Mouse (Mus musculus): Measurements from ENCODE around the gene Pyroxd2. TPM values are rescaled to one million over a fixed set of nuclear protein-coding genes. Genes with fewer than 3 reads are reported as not detected.
"Not testable (repeated sequence)": the region's sequence is repeated elsewhere in the genome, so short reads cannot be mapped to it uniquely, and the experiment has no call there.

The Pyroxd2 gene
- 1.5 and 1.8 TPM in 2 replicates for polyA plus RNA-seq (2015; fragmentation: Nextera tagmentation; extraction: Ambion mirVana)

DNA sequence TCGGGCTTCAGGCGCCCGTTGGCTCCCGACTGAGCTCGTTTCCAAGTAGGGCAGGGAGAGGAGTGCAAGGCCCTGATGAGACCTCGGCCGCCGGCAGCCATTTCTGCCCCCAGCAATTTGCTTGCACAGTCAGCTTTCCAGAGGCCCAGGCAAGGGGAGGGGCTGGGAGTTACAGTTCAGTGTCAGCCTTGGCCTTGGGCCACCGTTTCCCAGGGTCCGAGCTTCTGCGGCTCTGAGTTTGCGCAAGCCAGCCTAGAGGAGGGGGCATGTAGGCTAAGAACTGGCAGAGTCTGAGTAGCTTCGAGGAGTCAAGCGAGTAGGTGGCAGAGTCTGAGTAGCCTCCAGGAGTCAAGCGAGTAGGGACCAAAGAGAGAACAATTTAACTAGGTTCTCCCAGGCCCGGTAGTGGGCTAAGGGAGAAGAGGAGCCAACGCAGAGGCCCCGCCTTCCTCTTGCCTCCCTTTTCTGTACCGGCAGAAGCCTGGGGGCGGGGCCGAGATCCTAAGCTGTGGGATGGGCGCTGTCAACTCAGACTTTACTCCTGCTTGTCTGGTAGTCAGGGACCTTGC lies at the start of gene Pyroxd2:
Gene Pyroxd2 (minus strand): TSS at position 413 of the 569 bp plus-strand sequence.
- peak; percentile 84 for ATAC-seq (ENCODE audit: low read depth)
- H3K36me3 ChIP-seq: no peaks in the 10 kb centered on the region
- H3K4me2 ChIP-seq: peak within 1 kb of the TSS; percentile 73
- H3K4me3 ChIP-seq (replicated peaks): peak within 1 kb of the TSS; percentile 52
- H3K27ac ChIP-seq: peak within 1 kb of the TSS; percentile 77
- peak; percentile 79 for DNase-seq
- H3K27me3 ChIP-seq: no peaks in the 10 kb centered on the region
- peaks cover 51% of the 10 kb centered on the region for H3K4me1 ChIP-seq (replicated peaks)
- H3K9me3 ChIP-seq (replicated peaks): no peaks in the 10 kb centered on the region
- WGBS (ENCODE audit: insufficient replicate concordance): 6% methylated on average over 22 of the region's 22 CpGs
- H3K9ac ChIP-seq: peak within 1 kb of the TSS; percentile 71

DNA sequence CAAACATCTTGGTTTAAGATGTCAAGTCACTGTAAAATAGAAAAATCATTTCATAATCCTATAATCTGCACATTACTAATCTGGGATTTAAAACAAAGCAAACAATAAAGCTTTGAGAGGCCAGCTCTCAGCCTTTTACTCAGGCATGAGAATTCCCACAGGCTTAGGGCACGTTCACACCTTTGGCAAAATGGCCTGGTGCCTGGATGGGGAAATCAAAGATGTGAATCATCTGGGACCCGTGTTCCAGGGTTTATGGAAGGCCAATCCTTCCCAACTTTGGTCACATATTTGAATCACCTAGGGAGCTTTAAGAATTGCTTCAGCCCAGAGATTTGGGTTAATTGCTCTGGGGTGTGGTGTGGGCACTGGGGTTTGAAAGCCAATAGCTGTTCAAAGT lies 45.3 kb upstream of the Pyroxd2 start:
- H3K9me3 ChIP-seq (replicated peaks): no peaks in the 10 kb centered on the region
- no peak overlapping the region for H3K4me3 ChIP-seq (replicated peaks)
- no peak for ATAC-seq (ENCODE audit: low read depth)
- H3K4me1 ChIP-seq (replicated peaks): peaks cover 4% of the 10 kb centered on the region
- peaks cover 22% of the 10 kb centered on the region for H3K27me3 ChIP-seq
- H3K9ac ChIP-seq: no peak overlapping the region
- 50% methylated on average over 2 of the region's 2 CpGs for WGBS (ENCODE audit: insufficient replicate concordance)
- no peak overlapping the region for H3K4me2 ChIP-seq
- no peak overlapping the region for H3K27ac ChIP-seq
- no peak for DNase-seq
- H3K36me3 ChIP-seq: no peaks in the 10 kb centered on the region

DNA sequence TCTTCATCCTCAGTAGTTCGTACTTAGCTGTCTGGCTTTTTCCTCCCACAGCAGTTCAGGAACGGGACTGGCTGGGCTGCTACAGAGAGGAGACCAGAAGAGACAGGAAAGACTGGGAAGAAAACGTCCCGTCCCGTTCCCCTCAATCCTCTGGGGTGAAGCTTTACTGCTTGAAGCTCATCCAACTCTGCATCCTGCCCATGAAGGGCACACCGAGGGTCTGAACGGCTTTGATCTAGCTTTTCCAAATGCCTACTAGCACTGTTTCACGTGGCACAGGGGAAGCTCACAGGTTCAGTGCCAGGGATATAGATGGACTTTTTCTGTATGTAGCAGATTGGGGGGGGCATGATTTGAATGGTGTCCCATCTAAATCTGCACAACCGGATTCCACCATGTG lies 43.2 kb upstream of the Pyroxd2 start:
- Histone ChIP-seq H3K27me3 (peaks cover 25% of the 10 kb centered on the region), H3K4me1 (replicated peaks) (peaks cover 4% of the 10 kb centered on the region), H3K4me3 (replicated peaks) (no peak overlapping the region), H3K27ac (no peak overlapping the region), H3K9ac (no peak overlapping the region), H3K4me2 (peak overlapping the region; percentile 62), H3K36me3 (no peaks in the 10 kb centered on the region), H3K9me3 (replicated peaks) (no peaks in the 10 kb centered on the region)
- ATAC-seq (ENCODE audit: low read depth) (no peak), DNase-seq (no peak)
- WGBS (ENCODE audit: insufficient replicate concordance): 37% methylated on average over 9 of the region's 9 CpGs

DNA sequence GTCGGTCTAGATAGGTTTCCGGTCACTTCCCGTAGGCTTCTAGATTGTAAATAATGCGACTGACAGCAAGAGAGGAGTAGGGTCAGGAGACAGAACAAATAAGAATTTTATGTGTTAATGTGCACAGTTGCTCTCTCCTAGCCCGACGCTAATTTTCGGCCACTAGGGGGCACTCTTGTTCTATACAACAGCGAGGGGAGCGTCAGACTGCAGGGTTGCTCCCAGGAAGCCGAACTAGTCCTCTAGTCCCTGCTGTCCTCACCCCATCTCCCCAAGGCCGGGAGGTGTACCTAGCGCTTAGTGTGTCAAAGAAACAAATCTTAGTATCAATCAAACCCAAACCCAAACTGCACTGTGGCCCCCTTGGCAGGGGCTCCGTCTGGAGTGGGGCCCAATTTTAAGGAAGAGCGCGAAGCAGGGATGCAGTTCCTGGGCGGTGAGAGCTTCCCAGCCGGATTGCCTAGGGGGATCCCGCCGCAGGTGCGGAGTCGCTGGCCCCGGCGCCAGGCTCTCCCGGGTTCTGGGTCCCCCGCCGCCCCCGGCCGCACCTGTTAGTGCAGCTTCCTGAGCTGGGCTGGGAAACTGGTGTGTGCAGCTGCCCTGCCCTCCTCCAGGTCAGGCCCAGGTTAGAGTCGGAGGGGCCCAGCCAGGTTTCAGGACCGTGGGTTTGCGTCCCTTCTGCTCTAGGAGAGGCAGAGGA lies 42.5 kb upstream of the Pyroxd2 start:
- Histone ChIP-seq H3K27me3 (peaks cover 25% of the 10 kb centered on the region), H3K4me1 (replicated peaks) (peaks cover 4% of the 10 kb centered on the region), H3K4me3 (replicated peaks) (peak overlapping the region; percentile 37), H3K27ac (no peak overlapping the region), H3K9ac (peak overlapping the region; percentile 22; the same call in 1 of the 2 replicates), H3K36me3 (no peaks in the 10 kb centered on the region), H3K9me3 (replicated peaks) (no peaks in the 10 kb centered on the region), H3K4me2 (peak overlapping the region; percentile 62)
- ATAC-seq (ENCODE audit: low read depth) (no peak), DNase-seq (peak; percentile 60)
- 1% methylated on average over 31 of the region's 31 CpGs for WGBS (ENCODE audit: insufficient replicate concordance)

DNA sequence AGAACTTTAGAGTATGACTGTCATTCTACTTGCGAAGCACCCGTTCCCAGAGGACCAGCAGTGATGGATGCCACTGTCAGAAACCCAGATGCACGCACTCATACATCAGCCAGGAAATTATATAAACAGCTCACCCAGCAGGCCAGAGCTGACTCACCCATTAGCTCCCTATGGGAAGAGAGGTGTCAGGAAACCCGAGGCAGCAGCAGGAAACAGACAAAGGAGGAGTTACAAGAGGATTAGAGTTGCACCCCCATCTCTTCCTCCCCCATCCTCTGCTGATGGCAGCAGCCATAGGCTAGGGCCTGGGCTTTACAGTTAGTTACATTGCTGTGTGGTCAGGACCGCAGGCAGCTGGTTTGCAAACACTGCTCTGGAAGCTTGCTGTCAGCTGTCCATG lies 35.7 kb upstream of the Pyroxd2 start:
- Histone ChIP-seq H3K9me3 (replicated peaks) (no peaks in the 10 kb centered on the region), H3K4me2 (no peak overlapping the region), H3K4me1 (replicated peaks) (peaks cover 27% of the 10 kb centered on the region), H3K27ac (no peak overlapping the region), H3K36me3 (no peaks in the 10 kb centered on the region), H3K4me3 (replicated peaks) (no peak overlapping the region), H3K9ac (no peak overlapping the region), H3K27me3 (0 out of 2 replicates have a peak, but pooled peaks cover 3% of the 10 kb centered on the region)
- DNase-seq (no peak), ATAC-seq (ENCODE audit: low read depth) (0 out of 2 replicates have a peak, but pooled peaks have one; percentile 29)
- 28% methylated on average over 5 of the region's 5 CpGs for WGBS (ENCODE audit: insufficient replicate concordance)

DNA sequence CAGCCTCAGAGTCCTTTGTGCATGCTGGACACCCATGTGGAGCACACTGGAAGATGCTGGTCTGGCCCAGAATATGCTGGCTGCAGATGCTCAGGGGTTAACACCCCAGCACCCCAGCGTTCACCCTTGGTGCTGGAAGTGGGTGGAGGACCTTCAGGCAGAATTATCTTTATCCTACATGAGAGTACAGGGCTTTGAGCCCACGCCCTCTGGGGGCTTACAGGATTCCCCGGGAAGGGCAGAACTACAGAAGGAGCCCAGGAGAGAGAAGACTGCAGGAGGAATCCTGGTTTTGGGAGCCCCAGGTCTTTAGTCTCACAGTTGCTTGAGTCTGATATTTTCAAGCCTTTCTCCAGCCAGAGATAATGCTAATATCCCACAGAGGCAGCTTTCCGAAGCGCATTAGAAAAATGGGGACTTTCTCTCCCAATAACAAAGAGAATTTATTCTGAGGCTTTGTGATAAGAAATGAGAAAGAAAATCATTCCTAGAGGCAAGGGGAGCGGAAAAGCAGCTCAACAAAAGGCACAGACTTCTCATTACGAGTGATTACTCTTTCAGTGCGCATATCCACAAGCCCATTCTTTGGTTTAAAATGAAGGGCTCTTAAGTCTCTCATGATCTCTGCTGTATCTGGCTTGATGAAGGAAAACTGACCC lies 33.1 kb upstream of the Pyroxd2 start:
- Histone ChIP-seq H3K27ac (no peak overlapping the region), H3K4me1 (replicated peaks) (peaks cover 27% of the 10 kb centered on the region), H3K9ac (no peak overlapping the region), H3K4me3 (replicated peaks) (no peak overlapping the region), H3K4me2 (no peak overlapping the region; the same call in 1 of the 2 replicates), H3K36me3 (no peaks in the 10 kb centered on the region), H3K27me3 (no peaks in the 10 kb centered on the region), H3K9me3 (replicated peaks) (no peaks in the 10 kb centered on the region)
- DNase-seq: no peak
- ATAC-seq (ENCODE audit: low read depth): peak; percentile 54
- 51% methylated on average over 8 of the region's 8 CpGs for WGBS (ENCODE audit: insufficient replicate concordance)

DNA sequence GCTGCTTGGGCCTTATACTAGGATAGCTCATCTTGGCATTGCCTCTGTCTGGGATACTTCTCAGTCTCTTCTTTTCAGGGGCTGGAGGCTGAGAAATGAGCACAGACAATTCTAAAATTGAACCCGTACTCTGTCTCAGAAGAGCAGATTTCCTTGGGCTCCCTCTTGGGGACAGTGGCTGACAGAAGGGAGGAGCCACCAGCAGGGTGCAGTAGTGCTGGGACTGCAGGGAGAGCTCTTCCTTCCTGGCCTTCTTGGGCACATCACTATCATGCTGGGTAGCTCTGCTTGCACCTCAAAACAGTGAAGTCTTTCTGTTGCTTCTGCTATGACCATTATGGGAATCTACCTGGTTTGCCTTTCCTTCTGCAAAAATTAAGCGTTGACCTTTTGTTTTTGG lies 32.6 kb upstream of the Pyroxd2 start:
- no peak for DNase-seq

DNA sequence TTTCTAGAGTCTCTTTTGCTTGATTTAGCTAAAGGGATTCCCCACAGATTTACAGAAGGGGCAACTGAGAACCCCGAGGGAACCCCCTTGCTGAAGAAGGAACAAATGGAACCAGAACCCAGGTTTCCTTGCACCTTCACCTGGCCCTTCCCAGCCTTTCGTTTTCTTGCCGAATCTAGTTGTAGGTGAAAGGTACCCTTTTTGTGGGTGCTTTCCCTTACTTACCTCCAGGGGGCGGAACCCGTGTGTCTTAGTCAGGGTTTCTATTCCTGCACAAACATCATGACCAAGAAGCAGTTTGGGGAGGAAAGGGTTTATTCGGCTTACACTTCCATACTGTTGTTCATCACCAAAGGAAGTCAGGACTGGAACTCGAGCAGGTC lies 27.6 kb upstream of the Pyroxd2 start:
- Histone ChIP-seq H3K4me1 (replicated peaks) (peaks cover 27% of the 10 kb centered on the region), H3K4me2 (peak overlapping the region; percentile 81), H3K9ac (peak overlapping the region; percentile 75), H3K27ac (peak overlapping the region; percentile 70), H3K4me3 (replicated peaks) (peak overlapping the region; percentile 71)
- whole genome bisulfite sequencing (ENCODE audit: insufficient replicate concordance): 40% methylated on average over 7 of the region's 7 CpGs
- not testable (repeated sequence) for H3K9me3 ChIP-seq (replicated peaks); H3K36me3 ChIP-seq; DNase-seq; ATAC-seq (ENCODE audit: low read depth); H3K27me3 ChIP-seq

More for the DNA sequence above, 32.6 kb upstream of the Pyroxd2 start:
- H3K4me1 ChIP-seq (replicated peaks): peaks cover 27% of the 10 kb centered on the region
- H3K4me2 ChIP-seq: no peak overlapping the region
- H3K4me3 ChIP-seq (replicated peaks): no peak overlapping the region
- no peak overlapping the region for H3K9ac ChIP-seq
- no peaks in the 10 kb centered on the region for H3K36me3 ChIP-seq
- no peaks in the 10 kb centered on the region for H3K9me3 ChIP-seq (replicated peaks)
- 18% methylated on average over 2 of the region's 2 CpGs for WGBS (ENCODE audit: insufficient replicate concordance)
- H3K27ac ChIP-seq: no peak overlapping the region
- H3K27me3 ChIP-seq: no peaks in the 10 kb centered on the region
- ATAC-seq (ENCODE audit: low read depth): peak; percentile 64

DNA sequence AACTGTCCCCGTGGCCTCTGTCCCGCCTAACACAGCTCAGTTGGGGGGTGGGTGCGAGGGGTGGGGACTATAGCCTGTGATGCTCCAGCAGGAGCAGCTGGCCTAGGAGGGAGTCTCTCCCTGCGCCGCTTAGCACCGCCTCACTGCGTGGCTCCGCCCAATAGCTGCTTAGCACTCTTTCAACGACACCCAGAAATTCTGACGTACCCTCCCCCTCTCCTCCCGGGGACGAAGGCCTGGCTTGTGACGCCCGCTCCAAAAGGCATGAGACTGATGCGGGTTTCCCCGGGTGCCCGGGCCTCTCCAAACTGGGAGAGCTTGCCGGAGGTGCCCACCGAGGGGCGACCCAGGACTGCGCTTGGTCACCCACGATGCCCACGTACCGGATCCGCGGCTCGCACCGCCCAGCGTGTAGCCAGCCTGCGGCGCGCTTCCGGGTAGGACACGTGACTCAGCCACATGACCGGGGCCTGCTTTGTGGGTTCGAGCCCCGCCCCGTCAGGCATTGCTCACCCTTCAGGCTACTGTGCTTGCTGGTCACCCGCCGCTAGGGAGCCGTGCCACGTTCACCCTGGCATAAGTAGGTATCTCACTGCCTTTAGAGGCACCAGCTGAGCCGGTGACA lies 27.1 kb upstream of the Pyroxd2 start, which contains the start of gene Hps1:
Gene Hps1 (minus strand): TSS at position 448 of the 625 bp plus-strand sequence.
- H3K27me3 ChIP-seq: no peaks in the 10 kb centered on the region
- ATAC-seq (ENCODE audit: low read depth) (peak; percentile 95), DNase-seq (peak; percentile 88)
- peaks cover 22% of the 10 kb centered on the region for H3K4me1 ChIP-seq (replicated peaks)
- peak within 1 kb of the TSS; percentile 81 for H3K4me2 ChIP-seq
- under 1% methylated on average over 43 of the region's 43 CpGs for WGBS (ENCODE audit: insufficient replicate concordance)
- H3K9me3 ChIP-seq (replicated peaks): no peaks in the 10 kb centered on the region
- peak within 1 kb of the TSS; percentile 71 for H3K4me3 ChIP-seq (replicated peaks)
- H3K27ac ChIP-seq: peak within 1 kb of the TSS; percentile 70
- no peaks in the 10 kb centered on the region for H3K36me3 ChIP-seq
- H3K9ac ChIP-seq: peak within 1 kb of the TSS; percentile 75

DNA sequence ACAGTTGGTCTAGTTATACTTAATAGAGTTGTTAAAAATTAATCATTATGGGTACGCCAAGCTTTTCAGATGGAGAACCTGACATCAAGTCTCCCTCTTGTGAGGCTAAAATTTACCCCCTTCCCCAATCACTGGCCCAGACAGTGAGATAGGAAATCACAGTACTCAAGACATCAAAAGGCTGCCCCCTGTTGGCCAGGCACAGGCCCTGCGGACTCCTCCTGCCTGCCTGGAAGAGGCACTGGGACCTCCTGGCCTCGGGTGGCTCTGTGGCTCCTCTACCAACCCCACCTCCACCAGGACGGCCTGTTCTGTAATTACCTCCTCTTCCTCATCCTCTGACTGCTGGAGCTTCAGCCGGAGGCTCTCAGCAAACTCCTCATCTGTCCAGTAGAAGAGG lies 25.2 kb upstream of the Pyroxd2 start:
- WGBS (ENCODE audit: insufficient replicate concordance): 66% methylated on average over 5 of the region's 5 CpGs
- ATAC-seq (ENCODE audit: low read depth): no peak
- H3K4me2 ChIP-seq: no peak overlapping the region

DNA sequence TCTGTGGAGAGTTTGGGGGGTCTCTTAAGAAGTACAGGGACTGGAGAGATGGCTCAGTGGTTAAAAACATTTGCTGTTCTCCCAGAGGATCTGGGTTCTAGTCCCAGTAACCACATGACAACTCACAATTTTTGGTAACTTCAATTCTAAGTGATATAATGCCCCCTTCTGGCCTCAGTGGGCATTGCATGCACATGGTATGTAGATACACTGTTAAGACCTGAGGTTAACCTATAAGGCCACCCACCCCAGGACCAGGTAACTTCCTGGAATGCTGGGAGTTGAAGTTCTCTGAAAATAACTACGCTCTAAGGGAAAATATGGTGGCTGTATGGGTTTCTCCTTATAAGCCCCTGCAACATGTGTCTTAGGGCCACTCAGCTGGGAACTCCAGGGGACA lies 24.2 kb upstream of the Pyroxd2 start:
- H3K4me1 ChIP-seq (replicated peaks): peaks cover 21% of the 10 kb centered on the region
- ATAC-seq (ENCODE audit: low read depth) (no peak), DNase-seq (peak; percentile 33)
- no peaks in the 10 kb centered on the region for H3K9me3 ChIP-seq (replicated peaks)
- no peak overlapping the region for H3K4me3 ChIP-seq (replicated peaks)
- H3K4me2 ChIP-seq: no peak overlapping the region
- no peak overlapping the region for H3K9ac ChIP-seq
- no peaks in the 10 kb centered on the region for H3K27me3 ChIP-seq
- H3K27ac ChIP-seq: no peak overlapping the region
- H3K36me3 ChIP-seq: no peaks in the 10 kb centered on the region; the same call in 1 of the 2 replicates
- 67% methylated on average over 1 of the region's 1 CpGs for WGBS (ENCODE audit: insufficient replicate concordance)

More for the DNA sequence above, 25.2 kb upstream of the Pyroxd2 start:
- Histone ChIP-seq H3K4me3 (replicated peaks) (no peak overlapping the region), H3K27ac (no peak overlapping the region), H3K9ac (no peak overlapping the region), H3K9me3 (replicated peaks) (no peaks in the 10 kb centered on the region), H3K4me1 (replicated peaks) (peaks cover 21% of the 10 kb centered on the region), H3K36me3 (no peaks in the 10 kb centered on the region; the same call in 1 of the 2 replicates), H3K27me3 (no peaks in the 10 kb centered on the region)
- DNase-seq: peak; percentile 28
